Mouse (Mus musculus) neural tube, embryonic 14.5 days (tissue): Measurements from ENCODE around the gene Gp1bb. TPM values are rescaled to one million over a fixed set of nuclear protein-coding genes. Genes with fewer than 3 reads are reported as not detected.
A peak's percentile ranks its signal among the peaks of the same experiment; 100 is the strongest.

Experiments
- ATAC-seq: fragments of 200-750 bp; cut with Nextera tagmentation; 2 replicates; pipeline ENCODE4 v1.8.0; 2017; ENCODE audit warnings: low read depth, mild to moderate bottlenecking, moderate TSS enrichment, moderate library complexity
- H3K27ac ChIP-seq: fragments of 300-500 bp; sonication (generic); 2 replicates; pipeline ENCODE4 v1.5.1; 2014; ENCODE audit warnings: low read depth, mild to moderate bottlenecking, control low read depth, low read length, moderate library complexity, mixed read lengths
- H3K27me3 ChIP-seq: fragments of 300-500 bp; sonication (generic); 2 replicates; pipeline ENCODE4 v1.6.1; 2014; ENCODE audit warnings: low read length; ENCODE audit not compliant: control insufficient read depth, insufficient read depth
- H3K36me3 ChIP-seq: fragments of 300-500 bp; sonication (generic); 2 replicates; pipeline ENCODE4 v1.6.1; 2014; ENCODE audit warnings: low read length, mixed read lengths; ENCODE audit not compliant: control insufficient read depth, insufficient read depth
- H3K4me1 ChIP-seq: fragments of 300-500 bp; sonication (generic); 2 replicates; pipeline ENCODE4 v1.6.1; 2014; ENCODE audit warnings: low read length; ENCODE audit not compliant: control insufficient read depth, insufficient read depth
- H3K4me2 ChIP-seq: fragments of 300-500 bp; sonication (generic); 2 replicates; pipeline ENCODE4 v1.6.1; 2014; ENCODE audit warnings: mild to moderate bottlenecking, low read depth, low read length, control low read depth
- H3K4me3 ChIP-seq: fragments of 300-500 bp; sonication (generic); 2 replicates; pipeline ENCODE4 v1.5.1; 2014; ENCODE audit warnings: low read depth, low read length, control low read depth, mixed read lengths
- H3K9ac ChIP-seq: fragments of 300-500 bp; sonication (generic); replicated peaks from 2 replicates; pipeline ENCODE4 v1.6.1; 2014; ENCODE audit warnings: low read depth, mild to moderate bottlenecking, control low read depth, low read length, mixed read lengths
- H3K9me3 ChIP-seq: fragments of 300-500 bp; sonication (generic); 2 replicates; pipeline ENCODE4 v1.6.1; 2016; ENCODE audit warnings: low read length; ENCODE audit not compliant: control insufficient read depth
- WGBS: fragments of 180-500 bp; shearing (Covaris S2); extraction: QIAGEN DNeasy Blood & Tissue Kit; methylation state at CpG from one replicate; pipeline ENCODE4 v1.1.7; 2014; 5-methylcytosine and 5-hydroxymethylcytosine counted together
- polyA plus RNA-seq: library from polyadenylated mRNA; unstranded; fragments of >200 nt; fragmentation: Nextera tagmentation; extraction: Ambion mirVana; gene quantifications from 2 replicates; pipeline ENCODE4 v1.2.1, GENCODE M21; 2014

The Gp1bb gene
- polyA plus RNA-seq, 1 experiment from 2014 or later: 11.5 TPM

- ATAC-seq: no peak
- H3K36me3 ChIP-seq: peaks cover 29% of the 10 kb centered on the region
- WGBS: 47% methylated on average over 14 of the region's 14 CpGs
- H3K9me3 ChIP-seq: no peaks in the 10 kb centered on the region
- no peak overlapping the region for H3K9ac ChIP-seq
- H3K27ac ChIP-seq: no peak overlapping the region
- no peak overlapping the region for H3K4me3 ChIP-seq
- H3K27me3 ChIP-seq: peaks cover 57% of the 10 kb centered on the region
- peaks cover 30% of the 10 kb centered on the region for H3K4me1 ChIP-seq
- H3K4me2 ChIP-seq: no peak overlapping the region
Measured at GRCm38 (mm10) chr16:18625097-18625496, 2.9 kb upstream of the Gp1bb start.

GRCm38 (mm10) chr16:18624641-18625040 is 2.4 kb upstream of the Gp1bb start:
- Histone ChIP-seq H3K9ac (no peak overlapping the region), H3K36me3 (peaks cover 29% of the 10 kb centered on the region), H3K4me1 (peaks cover 30% of the 10 kb centered on the region), H3K4me2 (no peak overlapping the region), H3K4me3 (no peak overlapping the region), H3K27ac (no peak overlapping the region), H3K27me3 (peaks cover 62% of the 10 kb centered on the region), H3K9me3 (no peaks in the 10 kb centered on the region)
- WGBS: 26% methylated on average over 15 of the region's 15 CpGs
- ATAC-seq: no peak

- Histone ChIP-seq H3K27me3 (peaks cover 69% of the 10 kb centered on the region), H3K4me2 (no peak overlapping the region), H3K27ac (no peak overlapping the region), H3K36me3 (peaks cover 29% of the 10 kb centered on the region), H3K9me3 (no peaks in the 10 kb centered on the region), H3K4me3 (no peak overlapping the region), H3K9ac (no peak overlapping the region), H3K4me1 (peaks cover 30% of the 10 kb centered on the region)
- ATAC-seq: no peak
- WGBS: 28% methylated on average over 15 of the region's 15 CpGs
Measured at GRCm38 (mm10) chr16:18623751-18624540, 1.7 kb upstream of the Gp1bb start.

GRCm38 (mm10) chr16:18622916-18623750 is 930 bp upstream of the Gp1bb start:
- WGBS: 31% methylated on average over 29 of the region's 29 CpGs
- no peak overlapping the region for H3K4me2 ChIP-seq
- H3K4me3 ChIP-seq: no peak overlapping the region
- H3K27ac ChIP-seq: no peak overlapping the region
- H3K27me3 ChIP-seq: peaks cover 69% of the 10 kb centered on the region
- H3K9me3 ChIP-seq: no peaks in the 10 kb centered on the region
- H3K36me3 ChIP-seq: peaks cover 29% of the 10 kb centered on the region
- ATAC-seq: no peak
- H3K4me1 ChIP-seq: peaks cover 24% of the 10 kb centered on the region
- no peak overlapping the region for H3K9ac ChIP-seq

- H3K27me3 ChIP-seq: peaks cover 69% of the 10 kb centered on the region
- no peak overlapping the region; the same call in 1 of the 2 replicates for H3K9ac ChIP-seq
Measured at GRCm38 (mm10) chr16:18621362-18622001, 721 bp downstream of the Gp1bb start.

GRCm38 (mm10) chr16:18620601-18621361 is 1.4 kb downstream of the Gp1bb start:
- Histone ChIP-seq H3K27ac (no peak overlapping the region), H3K27me3 (peaks cover 65% of the 10 kb centered on the region), H3K4me2 (peak overlapping the region; percentile 63), H3K36me3 (peaks cover 29% of the 10 kb centered on the region), H3K9me3 (no peaks in the 10 kb centered on the region), H3K9ac (no peak overlapping the region; the same call in 1 of the 2 replicates), H3K4me3 (peak overlapping the region; percentile 31), H3K4me1 (peaks cover 11% of the 10 kb centered on the region)
- 2% methylated on average over 73 of the region's 74 CpGs for WGBS
- ATAC-seq: peak; percentile 36; the same call in 1 of the 2 replicates

More at GRCm38 (mm10) chr16:18621362-18622001, 721 bp downstream of the Gp1bb start:
- Histone ChIP-seq H3K4me3 (peak overlapping the region; percentile 31; the same call in 1 of the 2 replicates), H3K27ac (no peak overlapping the region), H3K4me2 (peak overlapping the region; percentile 63), H3K36me3 (peaks cover 29% of the 10 kb centered on the region), H3K9me3 (no peaks in the 10 kb centered on the region), H3K4me1 (peaks cover 17% of the 10 kb centered on the region)
- no peak for ATAC-seq
- WGBS: 6% methylated on average over 38 of the region's 38 CpGs

- H3K4me1 ChIP-seq: peaks cover 9% of the 10 kb centered on the region
- H3K36me3 ChIP-seq: peaks cover 29% of the 10 kb centered on the region
- no peak for ATAC-seq
- no peaks in the 10 kb centered on the region for H3K9me3 ChIP-seq
- no peak overlapping the region for H3K4me2 ChIP-seq
- no peak overlapping the region for H3K27ac ChIP-seq
- H3K9ac ChIP-seq: no peak overlapping the region
- H3K4me3 ChIP-seq: no peak overlapping the region
- 22% methylated on average over 6 of the region's 6 CpGs for WGBS
- peaks cover 60% of the 10 kb centered on the region for H3K27me3 ChIP-seq
Measured at GRCm38 (mm10) chr16:18620201-18620600, 2.0 kb downstream of the Gp1bb start.

- no peak overlapping the region for H3K4me2 ChIP-seq
- H3K27me3 ChIP-seq: peaks cover 50% of the 10 kb centered on the region
- peaks cover 9% of the 10 kb centered on the region for H3K4me1 ChIP-seq
- H3K9me3 ChIP-seq: no peaks in the 10 kb centered on the region
- H3K9ac ChIP-seq: no peak overlapping the region
- 33% methylated on average over 4 of the region's 4 CpGs for WGBS
- no peak for ATAC-seq
- no peak overlapping the region for H3K27ac ChIP-seq
- no peak overlapping the region for H3K4me3 ChIP-seq
- peaks cover 18% of the 10 kb centered on the region for H3K36me3 ChIP-seq
Measured at GRCm38 (mm10) chr16:18619110-18619509, 3.1 kb downstream of the Gp1bb start.
